Mouse (Mus musculus) kidney, adult 18-20 months (tissue): ENCODE data around the gene Uvrag.
A peak's percentile ranks its signal among the peaks of the same experiment; 100 is the strongest.

Experiments used
- DNase-seq: peaks from one replicate; pipeline ENCODE4 v3.0.0; 2021

The Uvrag gene

DNA sequence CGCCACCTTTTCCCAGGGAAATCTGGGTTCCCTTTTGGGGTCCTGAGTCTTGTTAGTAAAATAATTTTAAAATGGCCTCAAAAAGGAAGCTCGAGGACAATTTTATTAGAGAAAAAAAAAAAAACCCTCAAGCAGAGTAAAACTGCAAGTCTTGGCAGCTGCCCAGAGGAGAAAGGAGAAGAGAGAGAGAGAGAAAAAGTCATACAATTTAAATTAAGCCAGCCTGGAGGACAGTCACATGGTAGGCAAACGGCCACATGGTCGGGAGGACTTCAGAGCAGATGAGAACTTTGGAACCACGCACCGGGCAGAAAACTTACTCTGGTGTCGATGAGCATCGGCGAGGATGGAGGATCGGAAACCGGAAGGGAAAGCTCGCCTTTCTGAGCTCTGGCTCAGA, 269.1 kb downstream of the Uvrag start:
- DNase-seq, result no peak

DNA sequence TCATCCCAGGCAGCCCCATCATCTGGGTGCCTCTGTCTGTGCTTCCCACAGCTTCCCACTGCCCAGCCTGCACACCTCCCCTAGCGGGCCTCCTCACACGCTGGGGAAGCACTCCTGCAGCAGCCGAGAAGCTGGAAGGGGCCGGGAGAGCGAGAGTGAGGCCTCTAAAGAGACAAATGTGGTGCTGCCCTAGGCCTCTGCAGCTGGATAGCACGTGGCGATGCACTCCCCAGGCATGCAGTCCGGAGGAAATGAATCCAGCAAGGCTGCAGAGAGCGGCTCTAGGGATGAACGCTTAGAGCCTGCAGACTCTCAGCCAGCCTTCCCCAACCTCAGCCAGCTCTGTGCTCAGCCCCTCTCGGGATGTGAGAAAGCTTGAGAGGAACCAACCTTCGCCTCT, 270.1 kb downstream of the Uvrag start:
- no peak for DNase-seq

DNA sequence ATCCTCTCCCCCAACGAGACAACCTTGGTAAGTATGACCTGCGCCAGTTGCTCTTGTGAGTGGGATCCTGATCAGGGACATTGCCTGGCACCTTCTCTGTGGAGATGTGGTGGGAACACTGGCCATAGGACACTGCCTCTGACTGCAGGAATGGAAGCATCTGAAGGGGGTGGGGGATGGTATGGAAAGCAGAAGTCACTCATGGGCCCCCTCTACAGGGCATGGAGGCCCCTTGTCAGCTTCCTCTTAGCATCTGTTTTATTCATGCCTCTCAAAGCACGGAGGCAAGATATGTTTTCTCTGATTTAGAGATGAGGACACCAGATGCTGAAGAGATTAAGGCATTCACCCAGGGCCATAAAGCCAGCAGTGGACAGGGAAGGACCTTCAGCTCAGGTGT, 271.9 kb downstream of the Uvrag start:
- no peak for DNase-seq

DNA sequence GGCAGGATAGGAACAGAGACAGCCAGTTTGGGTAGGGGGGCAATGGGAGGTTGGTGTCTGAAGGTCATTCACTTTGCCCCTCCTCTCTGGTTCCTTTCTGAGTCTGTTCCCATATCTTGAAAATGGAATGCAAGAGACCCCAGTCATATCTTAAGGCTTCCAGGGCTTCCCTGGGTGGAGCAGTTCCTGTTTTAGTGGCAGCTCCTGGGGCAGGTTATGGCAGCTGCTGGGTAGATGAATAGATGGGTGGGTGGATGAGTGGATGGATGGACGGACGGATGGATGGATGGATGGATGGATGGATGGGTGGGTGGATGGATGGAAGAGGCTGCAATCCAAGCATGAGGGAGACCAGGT, 273.2 kb downstream of the Uvrag start:
- no peak for DNase-seq

DNA sequence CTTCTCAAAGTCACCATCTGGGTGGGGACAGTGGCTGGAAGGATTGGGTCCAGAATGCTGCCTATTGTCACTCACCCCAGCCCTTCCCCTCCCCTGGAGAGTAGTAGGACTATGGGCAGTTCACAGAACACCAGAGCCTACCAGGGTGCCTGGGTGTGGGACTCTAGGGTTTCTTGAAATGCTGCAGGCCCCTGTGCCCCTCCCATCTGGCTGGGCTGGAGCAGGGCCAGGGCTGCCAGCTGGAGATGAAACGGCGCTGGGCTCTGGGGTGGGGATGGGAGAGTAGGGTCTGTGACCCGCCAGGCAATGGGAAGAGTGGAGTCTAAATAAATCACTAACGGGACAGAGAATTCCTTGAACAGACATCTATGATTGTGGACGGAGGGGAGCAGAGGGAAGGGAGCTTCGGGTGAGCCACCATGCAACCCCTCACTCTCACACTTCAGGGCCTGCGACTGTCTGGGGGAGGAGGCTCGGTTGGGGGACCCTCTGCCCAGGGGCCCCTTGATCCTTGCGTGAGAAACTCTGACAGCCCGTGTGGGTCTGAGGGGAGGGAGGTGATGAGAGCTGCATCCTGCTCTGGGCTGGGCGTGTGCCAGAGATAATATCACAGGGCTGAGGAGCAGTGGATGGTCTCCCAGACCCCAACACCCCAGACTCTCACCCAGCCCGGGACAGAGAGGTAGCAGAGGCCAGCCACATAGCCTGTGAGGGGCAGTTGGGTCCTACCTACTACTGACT, 273.7 kb downstream of the Uvrag start:
- DNase-seq, result no peak

DNA sequence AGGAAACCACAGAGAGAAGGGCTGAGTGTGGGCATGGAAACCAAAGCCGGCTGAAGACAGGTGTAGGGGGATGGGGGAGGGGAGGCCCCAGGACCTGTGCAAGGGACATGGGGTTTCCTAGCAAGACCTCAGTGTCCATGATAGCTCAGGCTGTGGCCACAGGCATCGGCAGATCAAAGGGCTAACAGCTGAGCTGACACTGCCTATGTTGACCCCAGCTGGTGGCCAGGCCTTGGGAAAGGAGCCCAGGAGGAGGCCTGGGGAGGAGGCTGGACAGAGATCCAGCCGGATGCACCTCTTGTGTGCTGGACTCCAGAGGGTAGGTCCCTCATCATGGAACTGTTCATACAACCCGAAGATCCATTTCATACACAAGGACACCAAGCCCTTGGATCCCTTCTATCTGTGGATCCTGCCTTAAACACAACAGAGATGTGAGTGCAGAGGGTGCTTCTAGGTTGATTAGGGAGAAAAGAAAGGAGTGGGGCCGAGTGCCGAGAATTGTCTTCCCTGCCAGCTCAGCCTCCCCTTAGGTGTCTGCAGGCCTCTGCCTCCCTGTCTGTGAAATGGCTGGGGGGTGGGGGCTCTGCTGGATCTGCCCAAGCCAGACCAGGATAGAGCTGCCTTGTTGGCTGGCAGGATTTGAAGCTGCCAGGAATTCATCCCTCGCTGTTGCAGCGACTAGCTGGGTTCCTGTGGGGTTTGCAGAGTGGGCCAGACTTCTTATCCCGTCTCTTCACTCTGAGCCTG, 276.8 kb downstream of the Uvrag start:
- DNase-seq, result no peak

DNA sequence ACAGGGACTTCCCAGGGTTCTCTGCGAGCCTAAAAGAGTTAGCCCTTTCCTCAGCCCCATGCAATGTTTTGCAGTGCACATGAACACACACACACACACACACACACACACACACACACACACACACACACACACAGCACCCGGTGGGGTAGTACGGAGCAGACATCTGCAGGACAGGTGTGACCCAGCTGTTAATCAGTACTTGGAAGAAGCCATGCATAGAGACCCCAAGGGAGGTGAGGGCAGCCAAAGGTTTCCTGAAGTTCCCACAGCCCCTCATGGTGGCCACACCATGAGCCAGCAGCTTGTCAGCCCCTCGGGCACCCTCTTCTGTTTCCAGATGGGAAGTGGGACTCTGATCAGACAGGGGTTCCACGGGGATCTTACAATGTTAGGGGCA, 277.9 kb downstream of the Uvrag start:
- DNase-seq, result no peak

DNA sequence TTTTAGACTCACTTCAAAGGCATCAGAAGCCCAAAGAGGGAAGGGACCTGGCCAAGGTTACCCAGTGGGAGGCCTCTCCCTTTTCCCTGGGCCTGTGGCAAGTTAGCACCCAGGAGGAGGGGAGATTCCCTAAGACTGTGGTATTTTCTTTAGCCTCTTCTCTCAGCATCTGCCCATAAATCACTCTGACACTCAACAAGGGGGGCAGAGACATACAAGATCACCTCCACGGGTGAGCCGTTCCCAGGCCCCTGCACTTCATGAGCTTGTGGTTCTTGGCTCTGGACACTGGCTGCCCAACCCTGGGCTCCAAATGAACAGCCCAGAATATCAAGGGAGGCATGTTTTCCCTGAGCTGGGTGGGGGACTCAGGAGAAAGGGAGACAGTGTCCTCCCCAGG, 279.9 kb downstream of the Uvrag start:
- DNase-seq, result no peak

DNA sequence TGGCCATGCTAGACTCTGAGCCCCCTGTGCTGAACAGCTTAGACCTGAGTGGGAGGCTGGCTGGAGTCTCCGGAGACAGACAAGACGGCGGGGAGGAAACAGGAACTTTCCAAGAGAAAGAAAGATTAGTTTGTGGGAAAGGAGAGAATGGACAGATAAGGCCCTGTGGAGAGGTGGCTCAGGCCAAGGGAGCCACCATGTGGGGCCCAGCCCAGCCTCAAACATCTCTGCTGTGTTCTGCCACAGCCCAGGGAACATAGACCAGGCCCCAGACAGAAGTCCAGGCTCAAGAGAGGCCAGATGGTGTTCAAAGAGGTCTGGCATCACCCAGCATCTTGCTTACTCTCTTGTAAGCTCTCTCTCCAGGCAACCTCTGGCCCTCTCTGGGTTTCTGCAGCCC, 283.8 kb downstream of the Uvrag start:
- DNase-seq, result no peak

DNA sequence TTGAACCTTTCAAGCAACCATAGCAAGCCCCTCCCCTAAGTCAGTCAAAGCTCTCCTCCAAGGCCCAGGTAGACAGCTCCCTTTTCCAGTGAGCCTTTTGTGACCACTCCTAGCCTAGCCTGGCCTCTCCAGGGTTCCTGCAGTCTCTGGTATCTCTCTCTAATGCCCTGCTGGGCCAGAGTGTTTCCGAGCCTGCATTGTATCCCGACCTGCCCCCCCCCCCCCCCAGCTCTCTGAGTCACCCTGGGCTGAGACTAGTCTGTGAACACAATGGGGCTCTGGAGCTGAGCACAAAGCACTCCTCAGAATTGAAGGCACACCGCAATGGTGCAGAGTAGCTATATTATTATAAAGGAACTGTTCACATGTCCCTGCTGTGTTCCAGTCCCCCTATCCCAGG, 284.8 kb downstream of the Uvrag start:
- no peak for DNase-seq

DNA sequence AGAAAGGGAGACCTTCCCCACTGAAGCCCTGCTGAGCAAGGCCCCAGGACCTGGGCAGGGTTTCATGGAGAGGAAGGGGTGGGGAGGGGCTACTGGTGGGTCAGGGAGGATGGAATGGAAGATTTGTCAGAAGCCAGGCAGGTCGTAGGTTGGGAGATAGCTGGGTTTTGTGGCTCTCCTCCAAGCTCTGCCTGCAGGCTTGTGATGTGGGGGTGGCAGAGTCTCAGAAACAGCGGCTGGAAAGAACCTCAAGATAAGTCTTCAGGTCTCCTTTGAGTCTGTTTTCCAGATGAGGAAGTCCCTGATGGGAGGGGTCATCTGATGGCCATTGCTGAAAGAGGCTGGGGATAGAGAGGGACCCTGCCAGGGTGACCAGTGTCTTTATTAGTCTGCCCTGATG, 285.6 kb downstream of the Uvrag start:
- no peak for DNase-seq

DNA sequence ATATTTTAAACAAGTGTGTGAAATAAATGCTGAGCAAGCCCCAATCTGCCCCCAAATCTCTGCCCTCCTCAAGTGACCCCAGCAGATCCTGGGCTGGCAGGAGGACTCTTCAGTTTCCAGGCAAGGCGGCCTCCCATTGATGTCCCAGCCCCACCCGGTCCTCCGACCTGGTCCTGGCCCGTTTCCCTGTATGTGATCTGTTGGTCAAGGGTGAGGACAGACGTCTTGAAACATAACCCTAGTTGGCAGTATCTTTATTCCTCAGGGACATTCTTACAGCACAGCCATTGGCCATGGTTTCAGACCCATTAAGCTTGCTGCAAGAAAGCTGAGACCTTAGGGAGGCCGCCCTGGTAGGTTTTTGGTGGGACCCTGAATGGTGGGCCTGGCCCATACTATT, 287.1 kb downstream of the Uvrag start:
- DNase-seq, result no peak

DNA sequence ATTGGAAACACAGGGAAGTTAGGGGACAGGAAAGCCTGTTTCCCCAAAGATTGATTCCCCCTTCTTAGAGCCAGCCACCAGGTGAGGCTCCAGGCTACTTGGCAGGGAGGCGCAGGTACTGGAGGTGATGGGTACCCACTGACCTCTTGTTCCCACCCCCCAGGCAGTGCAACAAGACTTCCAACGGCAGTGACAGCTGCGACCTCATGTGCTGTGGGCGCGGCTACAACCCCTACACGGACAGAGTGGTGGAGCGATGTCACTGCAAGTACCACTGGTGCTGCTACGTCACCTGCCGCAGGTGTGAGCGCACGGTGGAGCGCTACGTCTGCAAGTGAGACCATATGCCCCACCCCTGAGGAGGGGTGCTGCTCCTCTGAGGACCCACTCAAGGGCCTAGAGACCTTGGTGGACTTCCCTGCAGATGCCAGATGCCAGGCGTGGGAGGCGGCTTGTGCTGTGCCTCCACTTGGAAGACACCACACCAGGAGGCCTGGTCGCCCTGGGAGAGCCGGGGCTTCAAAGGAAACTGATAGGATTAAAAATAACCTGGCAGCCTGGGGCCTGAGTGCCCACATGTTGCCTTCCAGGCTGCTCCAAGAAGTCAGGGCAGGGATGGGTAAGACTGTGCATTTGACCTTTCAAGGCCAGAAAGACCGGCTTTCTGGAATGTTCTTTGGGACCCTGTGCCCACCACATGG, 287.8 kb downstream of the Uvrag start:
- DNase-seq, result no peak

DNA sequence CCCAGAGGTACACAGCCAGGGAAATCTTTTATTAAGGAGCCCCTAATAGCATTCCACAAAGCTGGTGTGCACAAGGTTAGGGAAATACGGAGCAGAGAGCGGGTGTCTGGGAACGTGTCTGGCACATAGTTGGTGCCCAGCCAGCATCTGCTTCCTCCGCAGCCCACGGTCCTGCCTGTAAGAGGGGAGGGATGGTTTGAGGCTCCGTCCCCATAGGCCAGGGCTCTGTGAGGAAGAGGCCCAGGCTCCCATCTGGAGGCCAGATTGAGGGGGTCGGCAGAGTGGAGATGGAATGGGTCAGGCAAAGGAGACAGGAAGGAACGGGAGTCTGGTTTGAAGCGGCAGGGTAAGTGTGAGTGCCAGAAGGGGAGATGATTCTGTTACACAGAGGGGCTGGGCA, 289.7 kb downstream of the Uvrag start:
- DNase-seq, result no peak

DNA sequence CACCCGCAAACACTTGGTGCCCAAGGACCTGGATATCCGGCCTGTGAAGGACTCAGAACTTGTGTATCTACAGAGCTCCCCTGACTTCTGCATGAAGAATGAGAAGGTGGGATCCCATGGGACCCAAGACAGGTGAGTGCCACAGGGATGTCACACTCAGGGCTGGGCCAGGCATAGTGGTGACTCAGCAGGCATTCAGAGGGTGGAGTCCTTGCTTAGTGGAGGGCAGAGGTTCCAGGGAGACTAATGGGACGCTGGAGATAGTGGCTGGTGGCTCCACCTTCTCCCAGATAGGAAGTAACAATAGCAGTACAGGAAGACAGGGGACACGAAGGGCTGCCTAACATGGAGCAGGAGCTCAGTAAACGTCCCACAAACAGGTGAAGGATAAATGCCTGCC, 290.6 kb downstream of the Uvrag start:
- no peak for DNase-seq

DNA sequence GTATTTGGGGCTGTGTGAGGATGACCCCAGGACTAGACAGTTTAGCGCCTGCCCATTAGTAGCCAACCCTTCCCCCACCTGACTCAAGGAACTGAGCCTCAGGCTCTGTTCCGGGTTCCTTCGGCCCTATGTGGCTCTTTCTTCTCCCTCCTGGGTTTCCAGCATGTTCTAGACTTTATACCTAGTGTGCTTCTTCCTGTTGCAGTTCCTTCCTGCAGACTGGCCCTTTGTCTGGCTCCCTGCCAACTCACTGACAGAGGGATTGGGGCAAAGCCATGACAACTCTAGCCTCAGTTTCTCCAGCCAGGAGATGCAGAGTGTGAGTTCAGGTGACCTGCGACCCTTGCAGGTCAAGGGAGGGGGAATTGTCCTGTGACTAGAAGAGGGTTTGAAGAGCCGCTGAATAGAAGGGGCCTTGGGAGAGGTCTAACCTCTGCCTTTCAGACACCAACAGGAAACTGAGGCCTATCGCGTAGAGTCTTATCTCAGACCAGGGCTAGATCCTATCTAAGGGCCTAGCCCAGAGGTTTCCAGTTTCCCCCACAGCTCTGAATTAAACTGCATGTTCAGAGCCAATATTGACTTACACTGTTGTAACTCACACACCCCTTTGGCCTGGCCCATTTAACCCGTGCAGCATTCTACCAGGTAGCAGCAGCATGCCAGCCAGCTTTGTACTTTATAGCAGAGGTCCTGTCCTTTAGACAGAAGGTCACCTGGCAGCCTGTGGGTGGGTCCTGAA, 291.9 kb downstream of the Uvrag start:
- no peak for DNase-seq

DNA sequence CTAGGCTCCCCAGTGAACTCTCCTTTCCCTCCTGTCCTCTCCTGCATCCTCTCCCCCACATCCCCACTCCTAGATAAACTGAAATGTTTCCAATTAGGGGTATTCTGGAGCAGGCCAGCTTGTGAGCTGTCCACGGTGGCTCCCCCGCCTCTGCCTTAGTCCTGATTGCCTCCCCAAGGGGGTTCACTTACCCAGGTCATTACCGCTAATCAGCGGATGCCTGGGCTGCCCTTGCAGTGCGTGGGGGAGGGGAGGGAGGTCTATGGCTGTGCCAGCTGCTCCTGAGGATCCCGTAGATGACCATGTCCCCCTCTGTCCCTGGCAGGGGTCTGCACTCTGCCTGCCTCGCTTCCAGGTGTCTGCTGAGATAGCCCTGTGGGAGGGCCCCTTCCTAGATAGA, 297.3 kb downstream of the Uvrag start:
- no peak for DNase-seq

DNA sequence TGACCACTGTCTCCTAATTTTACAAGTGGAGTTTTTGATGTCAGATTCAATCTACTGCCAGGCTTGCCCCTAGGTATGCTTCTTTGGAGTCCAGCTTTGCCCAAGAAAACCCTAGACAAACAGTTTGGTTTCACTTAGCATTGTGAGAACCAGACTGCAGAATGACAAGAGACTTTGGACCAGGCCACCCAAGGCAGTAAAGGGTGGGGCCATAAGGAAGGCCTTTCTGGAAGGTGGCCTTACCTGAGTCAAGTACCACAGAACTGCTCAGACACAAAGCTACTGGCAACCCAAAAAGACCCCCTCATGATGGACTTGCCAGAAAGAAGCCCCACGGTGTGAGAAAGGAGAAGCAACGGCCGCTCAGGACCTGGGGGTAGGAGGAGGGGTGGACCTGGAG, 297.9 kb downstream of the Uvrag start:
- DNase-seq, result no peak

DNA sequence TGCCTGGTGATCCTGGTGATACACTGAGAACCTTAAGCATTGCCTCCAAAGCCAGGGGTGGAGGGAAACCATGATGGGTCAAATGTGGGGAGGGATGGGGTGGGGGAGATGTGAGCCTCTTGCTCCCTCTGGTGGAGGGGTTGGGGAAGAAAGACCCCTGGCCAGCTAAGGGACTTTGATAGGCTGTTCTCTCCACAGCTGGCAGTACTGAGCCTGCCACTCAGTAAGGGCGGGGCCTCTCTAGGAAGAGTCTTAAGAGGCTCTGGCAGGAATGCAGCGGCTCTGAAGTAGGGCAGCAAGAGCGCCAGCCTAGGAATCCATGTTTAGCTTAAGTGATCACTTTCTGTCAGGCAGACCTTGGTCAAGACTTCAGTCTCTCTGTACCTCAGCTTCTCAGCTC, 299.1 kb downstream of the Uvrag start:
- DNase-seq, result no peak

DNA sequence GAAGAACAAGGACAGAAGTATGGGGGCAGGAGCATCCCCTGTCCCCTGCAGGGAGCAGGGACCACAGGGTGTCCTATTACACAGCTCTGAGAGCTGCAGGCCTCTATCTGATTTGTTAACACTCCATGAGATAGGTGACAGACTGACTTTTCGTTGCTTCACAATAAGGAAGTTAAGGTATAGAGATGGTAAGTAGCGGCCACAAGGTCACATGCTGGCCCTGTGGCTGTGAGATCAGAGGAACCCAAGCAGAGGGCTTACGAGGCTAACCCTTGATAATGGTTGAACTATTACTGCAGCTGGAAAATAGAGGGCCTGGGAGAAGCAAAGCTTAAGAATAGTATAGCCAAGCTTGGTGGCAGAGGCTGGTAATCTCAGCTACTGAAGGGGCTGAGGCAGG, 300.2 kb downstream of the Uvrag start:
- DNase-seq, result no peak

DNA sequence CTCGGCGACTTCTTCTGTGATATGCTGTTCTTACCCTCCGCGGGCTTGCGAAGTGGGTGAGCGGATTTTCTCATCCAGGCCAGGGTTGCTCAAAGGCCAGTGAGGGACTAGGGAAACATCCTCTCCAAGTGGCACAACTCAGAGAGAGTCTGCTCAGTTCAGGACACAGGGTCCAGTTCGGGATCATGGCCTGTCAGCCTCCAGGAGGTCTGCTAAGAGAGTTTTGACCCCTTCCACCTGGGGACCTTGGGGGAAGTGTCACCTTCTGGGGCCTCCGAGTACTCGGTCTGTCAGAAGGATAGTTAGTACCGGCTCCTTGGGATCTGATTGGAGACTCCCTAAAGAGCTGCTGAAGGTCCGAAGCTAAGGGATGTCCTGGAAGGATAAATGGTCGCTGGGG, 301.6 kb downstream of the Uvrag start:
- no peak for DNase-seq

DNA sequence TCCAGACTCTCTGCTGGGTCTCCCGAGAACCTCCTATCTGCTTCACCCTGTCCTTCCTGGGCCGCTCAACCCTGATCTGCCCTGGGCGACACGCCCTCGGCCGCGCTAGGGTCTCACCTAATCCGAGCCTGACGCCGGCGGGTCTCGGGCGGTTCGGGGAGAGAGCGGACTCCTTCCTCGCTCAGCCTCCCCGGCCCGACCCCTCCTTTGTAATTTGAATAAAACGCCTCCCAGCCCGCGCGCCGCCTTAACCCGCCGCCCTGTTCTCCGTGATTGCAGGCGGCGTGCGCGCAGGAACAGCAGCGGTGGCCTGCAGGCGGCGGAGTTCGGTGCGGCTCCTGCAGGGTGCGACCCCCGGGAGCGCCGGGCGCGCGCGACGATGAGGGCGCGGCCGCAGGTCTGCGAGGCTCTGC, 302.2 kb downstream of the Uvrag start:
- DNase-seq, result peak; percentile 42

DNA sequence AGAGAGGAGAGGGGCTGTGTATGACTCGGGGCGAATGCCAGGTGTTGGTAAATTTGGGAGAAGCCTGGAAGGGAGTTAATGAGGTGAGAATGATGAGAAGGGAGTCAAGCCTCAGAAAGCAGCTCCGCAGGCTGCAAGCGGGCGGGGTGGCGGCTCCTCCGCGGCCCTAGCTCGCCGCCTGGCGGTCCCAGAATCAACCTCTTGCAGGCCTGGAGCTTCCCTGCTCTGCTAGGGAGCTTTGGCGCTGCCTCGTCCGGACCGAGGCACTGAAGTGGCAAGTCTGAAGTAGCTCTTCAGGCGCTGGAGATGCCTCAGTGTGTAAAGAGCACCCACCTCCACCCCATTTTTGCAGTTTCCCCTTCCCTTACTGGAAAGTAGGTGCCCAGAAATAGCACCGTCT, 303.0 kb downstream of the Uvrag start:
- peak; percentile 86 for DNase-seq

DNA sequence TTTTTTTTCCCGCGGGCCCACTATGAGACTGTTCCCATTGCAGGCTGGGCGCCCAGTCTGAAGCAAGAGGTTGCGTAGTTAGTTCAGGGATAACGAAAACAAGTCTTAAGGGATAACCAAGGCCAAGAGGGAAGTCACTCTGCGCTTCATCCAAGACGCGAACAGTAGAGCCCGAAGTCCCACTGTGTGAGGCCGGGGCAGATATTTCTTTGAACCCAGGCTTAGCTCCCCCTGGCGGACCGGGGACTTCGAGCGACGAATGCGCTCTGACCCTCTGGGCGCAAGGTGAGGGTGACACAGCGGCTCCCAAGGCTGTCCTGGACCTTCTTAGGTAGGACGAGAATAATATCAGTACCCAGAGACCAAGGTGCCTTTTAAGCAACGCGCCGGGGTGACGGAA, 304.3 kb downstream of the Uvrag start:
- DNase-seq, result peak; percentile 67
